Mouse (Mus musculus) adrenal gland, postnatal 10 days (tissue): Measurements from ENCODE around the gene Taar3. TPM values are rescaled to one million over a fixed set of nuclear protein-coding genes. Genes with fewer than 3 reads are reported as not detected.

Source experiments
- DNase-seq: peaks from one replicate; pipeline ENCODE4 v3.0.0; 2021; ENCODE audit warnings: mixed read lengths
- long read RNA-seq, 2 experiments: library from polyadenylated mRNA; stranded (forward); transcript quantifications; one replicate each; pipeline ENCODE4 v2.0.0; 2021
- total RNA-seq, 2 experiments: library from RNA; stranded (reverse); gene quantifications; 2 replicates each; pipeline ENCODE4 v1.2.3; 2021

The Taar3 gene
- not detected for total RNA-seq
- long read RNA-seq, experiment 1: 0 reads
- long read RNA-seq, experiment 2: 0 reads

DNA sequence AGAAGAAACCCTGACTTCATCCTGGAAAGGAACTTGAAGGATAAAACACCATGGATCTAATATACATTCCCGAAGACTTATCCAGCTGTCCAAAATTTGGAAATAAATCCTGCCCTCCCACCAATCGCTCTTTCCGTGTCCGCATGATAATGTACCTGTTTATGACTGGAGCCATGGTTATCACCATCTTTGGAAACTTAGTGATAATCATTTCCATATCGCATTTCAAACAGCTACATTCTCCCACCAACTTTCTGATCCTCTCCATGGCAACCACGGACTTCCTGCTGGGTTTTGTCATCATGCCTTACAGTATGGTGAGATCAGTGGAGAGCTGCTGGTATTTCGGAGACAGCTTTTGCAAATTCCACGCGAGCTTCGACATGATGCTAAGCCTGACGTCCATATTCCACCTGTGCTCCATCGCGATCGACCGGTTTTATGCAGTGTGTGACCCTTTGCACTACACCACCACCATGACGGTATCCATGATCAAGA lies at the start of gene Taar3:
Gene Taar3, plus strand, starts transcription at position 51 of the 498 bp plus-strand sequence.
- no peak for DNase-seq

DNA sequence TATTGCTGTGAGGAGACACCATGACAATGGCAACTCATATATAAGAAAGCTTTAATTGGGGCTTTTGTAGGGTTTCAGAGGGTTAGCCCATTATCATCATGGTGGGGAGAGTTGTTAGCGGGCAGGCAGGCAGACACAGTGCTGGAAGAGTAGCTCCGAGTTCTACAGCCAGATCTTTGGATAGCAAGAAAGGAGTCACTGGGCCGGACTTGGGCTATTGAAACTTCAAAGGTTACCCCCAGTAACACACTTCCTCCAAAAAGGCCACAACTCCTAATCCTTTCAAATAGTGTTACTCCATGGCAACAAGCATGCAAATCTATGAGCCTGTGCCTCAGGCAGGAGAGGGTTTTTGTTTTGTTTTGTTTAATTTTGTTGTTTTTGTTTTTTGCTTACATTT lies 48.2 kb upstream of the Taar3 start:
- DNase-seq: no peak

DNA sequence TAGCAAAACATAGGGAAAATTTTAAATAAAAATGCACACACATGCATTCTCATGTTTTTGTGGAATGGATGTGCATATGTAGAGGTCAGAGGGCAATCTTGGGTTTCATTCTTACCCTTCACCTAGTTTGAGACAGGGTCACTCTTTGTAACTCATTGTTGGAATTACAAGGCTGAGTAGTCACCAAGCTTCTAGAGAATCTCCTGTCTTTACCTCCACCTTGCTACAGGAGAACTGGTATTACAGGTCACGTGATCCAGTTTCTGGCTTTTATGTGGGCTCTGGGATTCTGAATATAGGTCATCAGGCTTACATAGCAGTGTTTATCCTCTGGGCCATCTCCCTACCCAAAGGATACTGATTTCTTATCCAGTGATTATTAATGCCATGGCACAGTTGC lies 43.7 kb upstream of the Taar3 start:
- no peak for DNase-seq

DNA sequence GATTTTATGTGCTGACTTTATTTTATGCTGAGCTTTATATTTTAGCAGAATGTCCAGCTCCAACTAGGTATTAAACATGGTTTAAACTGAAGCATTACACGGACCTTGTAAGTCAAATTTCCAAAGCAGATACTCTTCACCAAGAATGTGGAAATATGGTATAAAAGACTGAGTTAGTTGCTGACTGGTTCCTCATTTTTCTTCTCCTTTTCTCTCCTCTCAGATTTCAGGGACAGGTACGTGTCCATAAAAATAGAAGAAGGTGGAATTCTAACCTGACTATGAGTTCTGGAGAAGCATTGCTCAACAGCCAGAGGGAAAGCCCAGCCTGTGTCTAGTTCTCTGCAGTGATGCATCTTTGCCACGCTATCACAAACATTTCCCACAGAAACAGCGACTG lies 29.3 kb upstream of the Taar3 start, which contains the start of gene Taar1:
Gene Taar1, plus strand, starts transcription at position 301 of the 400 bp plus-strand sequence.
- DNase-seq: no peak

DNA sequence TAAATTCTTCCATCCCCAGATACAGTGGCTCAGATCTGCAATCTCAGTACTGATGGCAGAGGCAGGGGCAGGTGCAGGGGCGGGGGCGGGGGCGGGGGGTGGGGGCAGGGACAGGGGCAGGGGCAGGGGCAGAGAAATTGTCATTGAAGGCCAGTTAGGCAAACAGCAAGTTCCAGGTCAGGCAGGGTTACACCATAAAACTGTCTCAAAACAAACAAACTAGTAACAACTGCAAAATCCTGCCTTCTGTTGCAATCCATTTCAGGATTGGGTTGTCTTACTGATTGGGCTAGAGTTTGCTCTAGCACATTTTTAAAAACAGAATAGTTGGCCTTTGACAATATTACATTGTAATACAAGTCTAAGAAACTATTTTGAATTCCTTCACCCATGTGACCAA lies 26.9 kb upstream of the Taar3 start:
- DNase-seq: no peak

- DNase-seq: no peak
Measured at GRCm38 (mm10) chr10:23923941-23924340, 25.4 kb upstream of the Taar3 start.

DNA sequence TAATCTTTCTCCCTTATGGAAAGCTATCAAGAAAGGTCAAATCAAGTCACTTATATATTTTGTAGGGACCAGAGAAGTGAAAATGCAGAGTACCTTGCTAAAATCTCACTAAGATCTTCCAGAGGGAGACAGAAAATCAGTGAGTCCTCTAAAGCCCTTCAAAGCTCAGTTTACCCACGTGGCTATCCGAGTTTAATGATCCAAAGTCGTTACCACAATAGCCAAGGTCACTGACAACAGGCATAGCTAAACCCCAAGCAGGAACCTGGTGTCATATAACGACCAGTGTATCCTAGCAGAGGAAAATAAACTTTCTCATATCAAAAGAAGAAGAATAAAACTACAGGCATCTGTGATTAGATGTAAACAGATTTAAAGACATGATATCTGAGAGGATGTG lies 11.7 kb upstream of the Taar3 start:
- no peak for DNase-seq

DNA sequence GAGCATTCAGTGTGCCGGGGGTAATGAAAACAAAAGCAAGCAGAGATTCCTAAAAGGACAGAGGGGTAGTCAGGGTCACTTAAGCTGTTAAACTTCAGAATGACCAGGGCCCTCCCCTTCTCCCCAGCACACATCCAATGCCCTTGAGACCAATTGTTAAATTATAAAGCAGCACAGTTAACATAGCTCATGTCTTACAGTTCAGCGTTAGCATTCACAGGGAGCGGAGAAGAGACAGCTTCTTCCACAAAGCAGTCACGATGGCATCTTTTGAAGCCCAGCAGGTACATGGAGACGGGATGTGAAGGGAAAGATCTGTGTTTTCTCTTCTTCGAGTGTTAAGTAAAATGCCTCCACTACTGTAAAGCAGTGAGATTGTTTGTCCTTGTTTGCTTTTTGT lies 11.0 kb upstream of the Taar3 start, which contains the start of gene Taar2:
Gene Taar2, plus strand, starts transcription at position 261 of the 400 bp plus-strand sequence.
- no peak for DNase-seq

GRCm38 (mm10) chr10:23942465-23942864 lies 6.9 kb upstream of the Taar3 start:
- peak; percentile 8 for DNase-seq

GRCm38 (mm10) chr10:23948026-23948425 lies 1.3 kb upstream of the Taar3 start:
- DNase-seq: no peak

DNA sequence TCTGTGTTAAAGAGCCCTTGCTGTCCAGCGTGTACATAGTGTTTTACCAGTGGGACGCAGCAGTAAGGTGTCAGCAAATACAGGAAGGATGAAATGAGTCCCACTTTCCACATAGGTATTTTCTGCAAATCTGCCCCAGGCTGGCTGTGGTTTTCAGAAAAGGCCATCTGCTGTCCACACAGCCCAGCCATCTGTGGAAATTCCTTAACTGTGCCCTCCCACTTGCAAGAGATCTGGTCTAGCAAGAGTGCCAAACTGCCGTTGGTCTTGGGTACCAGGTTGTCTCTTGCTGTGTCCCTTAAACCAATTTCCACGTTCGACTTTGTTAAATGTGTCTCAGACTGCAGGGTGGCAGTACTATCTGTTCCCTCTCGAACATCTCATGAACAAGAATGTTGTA lies 2.4 kb downstream of the Taar3 start:
- no peak for DNase-seq

GRCm38 (mm10) chr10:23959071-23959470 lies 9.7 kb downstream of the Taar3 start:
- DNase-seq: no peak

- DNase-seq: no peak
Measured at GRCm38 (mm10) chr10:23960444-23960915, 11.1 kb downstream of the Taar3 start, which contains the start of gene Taar4. TSS of gene Taar4 (plus strand) at chr10:23960494.

DNA sequence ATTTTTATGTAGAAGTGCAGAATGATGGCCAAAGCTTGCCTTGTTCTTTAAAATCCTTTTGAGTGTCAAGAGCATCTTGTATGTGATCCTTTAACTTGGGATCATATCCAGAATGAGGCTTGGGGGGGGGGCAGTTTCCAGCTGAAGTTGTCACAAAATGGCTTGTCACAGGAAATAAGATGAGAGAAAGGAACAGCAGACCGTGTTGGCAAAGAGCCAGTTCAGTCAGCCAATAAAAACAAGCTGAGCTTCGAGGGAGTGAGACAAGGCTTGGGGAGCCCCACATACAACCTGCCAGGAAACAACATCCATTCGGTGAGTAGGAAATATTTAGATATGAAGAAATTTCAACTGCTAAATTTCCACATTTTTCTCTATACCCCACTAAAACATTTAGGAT lies 14.1 kb downstream of the Taar3 start:
- no peak for DNase-seq

DNA sequence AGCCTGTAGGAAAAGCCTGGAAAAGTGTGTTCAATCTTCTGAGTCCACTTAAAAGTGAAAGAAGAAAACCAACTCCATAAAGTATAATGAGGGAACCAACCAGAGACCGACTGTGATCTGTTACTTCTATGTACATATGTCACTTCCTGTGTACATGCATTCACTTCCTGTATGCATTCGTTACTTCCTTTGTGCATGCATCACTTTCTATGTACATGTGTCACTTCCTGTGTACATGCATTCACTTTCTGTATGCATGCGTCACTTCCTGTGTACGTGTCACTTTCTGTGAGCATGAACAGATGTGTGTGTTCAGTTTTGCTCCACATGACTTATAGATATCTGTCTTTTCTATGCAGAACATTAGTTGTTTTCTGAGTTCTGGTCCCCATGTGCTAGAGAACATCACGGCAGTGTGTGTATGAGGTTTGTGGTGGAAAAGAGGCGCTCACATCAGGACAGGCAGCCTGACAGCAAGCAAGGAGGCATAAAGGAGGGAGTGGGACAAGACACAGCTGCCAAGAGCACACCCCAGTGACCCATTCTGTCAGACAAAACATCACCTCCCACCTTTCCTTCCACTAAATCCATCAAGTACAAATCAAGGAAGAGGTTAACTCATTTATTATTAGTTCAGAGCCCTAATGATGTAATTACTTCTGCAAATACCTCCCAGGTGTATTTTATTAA lies 15.7 kb downstream of the Taar3 start:
- DNase-seq: no peak

GRCm38 (mm10) chr10:23970656-23971165 lies 21.4 kb downstream of the Taar3 start, which contains the start of gene Taar5:
TSS of gene Taar5 (plus strand) at chr10:23970706.
- DNase-seq: no peak

DNA sequence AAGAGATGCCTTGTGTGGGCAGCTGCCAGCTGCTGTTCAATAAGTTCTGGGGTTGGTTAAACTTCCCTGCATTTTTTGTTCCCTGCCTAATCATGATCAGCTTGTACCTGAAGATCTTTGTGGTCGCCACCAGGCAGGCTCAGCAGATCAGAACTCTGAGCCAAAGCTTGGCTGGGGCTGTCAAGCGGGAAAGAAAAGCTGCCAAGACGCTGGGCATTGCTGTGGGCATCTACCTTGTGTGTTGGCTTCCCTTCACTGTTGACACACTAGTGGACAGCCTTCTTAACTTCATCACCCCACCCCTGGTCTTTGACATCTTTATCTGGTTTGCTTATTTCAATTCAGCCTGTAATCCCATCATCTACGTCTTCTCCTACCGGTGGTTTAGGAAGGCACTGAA lies 21.9 kb downstream of the Taar3 start:
- no peak for DNase-seq

GRCm38 (mm10) chr10:23977958-23978357 lies 28.6 kb downstream of the Taar3 start:
- no peak for DNase-seq

DNA sequence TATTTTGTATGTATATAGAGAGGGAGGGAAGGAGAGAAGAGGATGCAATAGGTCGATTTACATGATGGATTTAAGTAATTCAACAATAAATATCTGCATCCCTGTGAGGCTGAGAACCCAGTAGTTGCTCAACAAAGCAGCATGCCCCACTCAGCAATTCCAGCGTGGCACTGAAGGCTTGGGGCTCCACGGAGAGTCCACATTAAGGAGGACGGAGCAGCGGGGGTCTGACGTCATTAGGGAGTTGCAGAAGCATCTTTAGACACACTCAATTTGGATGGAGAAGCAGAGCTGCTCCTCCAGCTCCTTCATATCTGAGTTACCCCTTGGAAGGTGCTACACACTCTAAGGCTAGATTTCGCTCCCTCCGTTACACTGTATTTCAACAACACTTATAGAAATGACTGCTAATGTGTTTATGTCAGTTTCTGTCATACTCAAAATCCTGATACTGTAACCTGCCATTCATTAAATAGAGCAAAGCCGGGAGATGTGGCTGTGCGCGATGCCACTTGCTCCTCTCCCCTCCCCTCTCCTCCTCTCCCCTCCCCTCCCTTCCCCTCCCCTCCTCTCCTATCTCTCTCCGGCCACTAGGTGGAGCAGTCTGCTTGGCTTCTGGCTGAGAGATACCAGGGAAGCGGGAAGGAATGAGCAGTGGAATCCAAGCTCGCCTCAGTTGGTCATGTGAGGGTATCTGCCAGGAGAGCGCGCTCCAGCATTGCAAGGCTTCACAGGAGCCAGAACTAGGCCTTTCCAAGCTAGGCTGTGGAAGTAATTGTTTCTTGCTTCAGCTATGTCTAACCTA lies 29.7 kb downstream of the Taar3 start:
- DNase-seq: peak; percentile 85

DNA sequence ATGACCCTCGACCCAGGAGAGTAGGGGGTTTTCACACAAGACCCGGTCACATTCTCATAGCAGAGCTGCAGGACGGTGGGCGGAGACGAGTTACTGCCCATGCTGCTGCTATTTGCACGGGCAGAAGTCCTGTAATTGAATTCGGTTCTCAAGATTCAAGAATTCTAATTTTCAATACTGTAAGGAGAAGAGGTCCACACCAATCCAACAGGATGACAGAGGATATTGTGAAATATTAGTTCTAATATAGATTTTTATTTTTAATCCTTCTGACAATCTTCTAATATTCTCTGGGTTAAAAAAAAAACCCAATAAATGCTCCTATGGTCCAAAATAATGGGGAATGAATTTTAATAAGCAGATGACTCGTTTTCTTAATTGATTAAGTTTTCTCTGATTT lies 36.2 kb downstream of the Taar3 start, which contains the start of gene Taar6:
Gene Taar6, minus strand, starts transcription at position 101 of the 400 bp plus-strand sequence.
- DNase-seq: no peak

DNA sequence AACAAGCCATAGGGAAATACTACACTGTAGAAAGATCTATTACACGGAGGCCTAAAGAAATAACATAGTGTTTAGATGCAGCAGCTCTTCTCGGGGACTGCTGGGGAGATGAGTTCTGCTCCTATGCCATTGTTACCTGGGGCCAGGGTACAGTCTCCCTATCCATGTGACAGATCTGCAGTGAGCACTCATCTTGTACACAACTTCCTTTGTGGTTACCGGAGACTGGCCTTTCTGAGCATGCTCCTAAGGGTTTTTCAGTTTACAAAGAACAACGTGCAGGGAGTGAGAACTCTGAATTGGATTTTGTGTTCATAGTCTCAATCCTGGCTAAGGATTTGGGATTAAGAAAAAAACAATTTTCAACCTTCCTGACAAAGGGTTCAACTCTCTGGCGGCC lies 37.1 kb downstream of the Taar3 start:
- DNase-seq: no peak

DNA sequence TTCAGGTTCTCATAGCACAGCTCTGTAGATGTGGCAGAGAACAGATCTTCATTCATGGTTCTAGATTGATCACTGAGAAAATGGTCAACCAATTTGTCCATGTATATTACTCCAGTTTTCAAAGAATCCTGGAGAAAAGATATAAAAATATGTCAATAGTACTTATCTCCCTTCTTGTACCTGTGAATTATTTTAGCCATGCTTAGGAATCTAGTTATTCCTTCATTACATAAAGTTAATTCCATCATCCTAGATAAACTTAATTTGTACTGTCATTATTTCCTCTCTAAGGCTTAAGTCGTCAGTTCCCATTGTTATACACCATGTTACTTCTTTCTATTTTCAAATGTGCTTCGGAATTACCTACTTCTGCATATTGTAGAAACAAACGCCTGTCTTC lies 44.0 kb downstream of the Taar3 start, which contains the start of gene Taar7a:
Gene Taar7a, minus strand, starts transcription at position 101 of the 400 bp plus-strand sequence.
- DNase-seq: no peak

DNA sequence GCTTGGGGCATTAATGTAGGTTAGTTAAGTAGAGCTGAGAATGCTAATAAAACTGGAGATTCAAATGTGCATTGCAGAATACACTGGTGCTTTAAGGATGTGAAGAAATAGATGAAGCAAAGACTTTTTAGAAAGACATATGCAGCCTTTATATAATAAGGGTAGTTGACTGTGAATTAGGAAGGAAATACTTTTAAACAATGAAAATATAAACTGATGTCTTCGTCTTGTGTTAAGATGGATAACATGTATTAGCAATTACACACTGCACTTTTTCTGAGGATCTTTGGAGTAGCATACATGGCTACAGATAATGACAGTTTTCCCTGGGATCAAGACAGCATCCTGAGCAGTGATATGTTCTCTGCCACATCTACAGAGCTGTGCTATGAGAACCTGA lies 50.3 kb downstream of the Taar3 start, which contains the start of gene Taar7b:
Gene Taar7b, plus strand, starts transcription at position 301 of the 400 bp plus-strand sequence.
- no peak for DNase-seq
